In genomic region chr9:29642997-29643657, GRCm38 (mm10) we compare ENCODE assay signal across 9 mouse cellular contexts.
DNase-seq lines count a peak whose midpoint lies in the region; ATAC-seq lines count a peak whose summit lies in the region.
"Had no signal": no experiment of that assay in that cellular context is flagged by ENCODE, and none has a peak within 500 bp of the region (broad histone marks: within the 10 kb centered on the region; RNA-seq: fewer than 3 reads in every experiment).

No protein-coding gene starts in this region.

- no peak overlapping the region for H3K9ac ChIP-seq in forebrain, embryonic 16.5 days (replicated peaks; ENCODE audit: low read depth, low read length)
- no peak overlapping the region for H3K9ac ChIP-seq in hindbrain, embryonic 16.5 days (ENCODE audit: low read depth, low read length)
- no peak overlapping the region for H3K9ac ChIP-seq in midbrain, embryonic 14.5 days (replicated peaks; ENCODE audit: low read length)

- no peak overlapping the region for H3K4me2 ChIP-seq in forebrain, embryonic 16.5 days (ENCODE audit: low read length)
- no peak overlapping the region for H3K4me2 ChIP-seq in hindbrain, embryonic 16.5 days (ENCODE audit: low read length)
- no peak overlapping the region for H3K4me2 ChIP-seq in midbrain, embryonic 14.5 days (ENCODE audit: low read length)

- intact Hi-C loops in left cerebral cortex, postnatal 14 days (cut with DNase I), result loop anchor here (5.0 kb wide), 1 partner anchor 176 kb away; no protein-coding TSS in a partner anchor

- peak; percentile 21 for DNase-seq in ovary, postnatal 10 days (ENCODE audit: low spot score)
- no peak for DNase-seq in ovary, adult 18-20 months (ENCODE audit: low spot score)
- peak; percentile 91 to 92 for DNase-seq in cerebellum, adult 18-20 months
- DNase-seq in left cerebral cortex, postnatal 14 days (ENCODE audit: low spot score in 2 of 2), result peak; percentile 87 to 89
- peak; percentile 86 for DNase-seq in midbrain, embryonic 14.5 days
- peak; percentile 56 for DNase-seq in testis, postnatal 14 days (ENCODE audit: low spot score)

- no peak overlapping the region for H3K4me3 ChIP-seq in forebrain, embryonic 16.5 days (replicated peaks; ENCODE audit: low read length)
- H3K4me3 ChIP-seq in hindbrain, embryonic 16.5 days (ENCODE audit: low read length), result no peak overlapping the region
- no peak overlapping the region for H3K4me3 ChIP-seq in midbrain, embryonic 14.5 days (replicated peaks; ENCODE audit: low read depth, low read length)
- H3K4me3 ChIP-seq: myocyte had no signal

- H3K9me3 ChIP-seq in forebrain, embryonic 16.5 days (ENCODE audit: control insufficient read depth, low read length), result no peaks in the 10 kb centered on the region
- no peaks in the 10 kb centered on the region for H3K9me3 ChIP-seq in hindbrain, embryonic 16.5 days (ENCODE audit: control insufficient read depth, low read length)
- no peaks in the 10 kb centered on the region for H3K9me3 ChIP-seq in midbrain, embryonic 14.5 days (ENCODE audit: control insufficient read depth, low read length)

- no peaks in the 10 kb centered on the region for H3K36me3 ChIP-seq in forebrain, embryonic 16.5 days (ENCODE audit: control insufficient read depth, insufficient read depth)
- H3K36me3 ChIP-seq in hindbrain, embryonic 16.5 days (ENCODE audit: control insufficient read depth, insufficient read depth, low read length), result no peaks in the 10 kb centered on the region
- H3K36me3 ChIP-seq in midbrain, embryonic 14.5 days (ENCODE audit: control insufficient read depth, insufficient read depth, low read length), result no peaks in the 10 kb centered on the region

- peaks cover 6% of the 10 kb centered on the region; the same call in 1 of the 2 replicates for H3K4me1 ChIP-seq in forebrain, embryonic 16.5 days (replicated peaks; ENCODE audit: control insufficient read depth, insufficient read depth, low read length)
- peaks cover 6% of the 10 kb centered on the region; the same call in 1 of the 2 replicates for H3K4me1 ChIP-seq in hindbrain, embryonic 16.5 days (ENCODE audit: control insufficient read depth, insufficient read depth, low read depth, low read length)
- H3K4me1 ChIP-seq in midbrain, embryonic 14.5 days (ENCODE audit: control insufficient read depth, insufficient read depth, low read length), result no peaks in the 10 kb centered on the region; the same call in none of the 2 replicates

- H3K27ac ChIP-seq in forebrain, embryonic 16.5 days (ENCODE audit: low read length), result no peak overlapping the region
- no peak overlapping the region for H3K27ac ChIP-seq in hindbrain, embryonic 16.5 days (ENCODE audit: low read depth, low read length)
- H3K27ac ChIP-seq in midbrain, embryonic 14.5 days (replicated peaks; ENCODE audit: low read depth, low read length), result no peak overlapping the region

- ATAC-seq in forebrain, embryonic 16.5 days, result peak; percentile 45; the same call in 1 of the 2 replicates
- 0 out of 2 replicates have a peak, but pooled peaks have one; percentile 55 for ATAC-seq in hindbrain, embryonic 16.5 days
- ATAC-seq in midbrain, embryonic 14.5 days (ENCODE audit: low FRiP score, low TSS enrichment), result no peak

- 21% methylated on average over 11 of the region's 11 CpGs for WGBS in forebrain, embryonic 16.5 days
- WGBS in hindbrain, embryonic 16.5 days, result 22% methylated on average over 11 of the region's 11 CpGs
- 26% methylated on average over 11 of the region's 11 CpGs for WGBS in midbrain, embryonic 14.5 days

- 0 out of 2 replicates have a peak, but pooled peaks cover 2% of the 10 kb centered on the region for H3K27me3 ChIP-seq in forebrain, embryonic 16.5 days (replicated peaks; ENCODE audit: control insufficient read depth, insufficient read depth, low read length)
- H3K27me3 ChIP-seq in hindbrain, embryonic 16.5 days (replicated peaks; ENCODE audit: control insufficient read depth, insufficient read depth, low read length), result no peaks in the 10 kb centered on the region
- no peaks in the 10 kb centered on the region for H3K27me3 ChIP-seq in midbrain, embryonic 14.5 days (ENCODE audit: control insufficient read depth, insufficient read depth, low read length)
